Mouse (Mus musculus) left cerebral cortex, adult 9 months (tissue): ENCODE results near the gene Gpr68.

Source experiments
- DNase-seq, 2 experiments: peaks; one replicate each; pipeline ENCODE4 v3.0.0; 2022; ENCODE audit warnings: low spot score in 2 of 2

The Gpr68 gene

DNA sequence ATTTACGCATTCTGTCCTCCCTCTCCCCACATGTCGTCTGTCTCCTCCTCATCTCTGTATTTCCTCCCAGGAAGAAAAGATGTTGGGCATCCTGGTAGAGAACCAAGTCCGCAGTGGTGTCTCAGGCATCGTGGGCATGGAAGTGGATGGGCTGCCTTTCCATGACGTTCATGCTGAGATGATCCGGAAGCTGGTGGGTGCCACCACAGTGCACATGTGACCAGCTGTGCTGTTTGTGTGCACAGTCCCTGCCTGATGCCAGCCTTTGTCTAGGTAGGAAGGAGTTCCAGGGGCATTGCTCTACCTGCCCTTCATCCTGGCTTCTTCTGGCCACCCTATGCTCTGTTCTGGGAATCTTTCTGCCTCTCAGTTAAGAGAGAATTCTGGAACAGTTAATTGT lies 36.8 kb downstream of the Gpr68 start:
- DNase-seq = no peak

DNA sequence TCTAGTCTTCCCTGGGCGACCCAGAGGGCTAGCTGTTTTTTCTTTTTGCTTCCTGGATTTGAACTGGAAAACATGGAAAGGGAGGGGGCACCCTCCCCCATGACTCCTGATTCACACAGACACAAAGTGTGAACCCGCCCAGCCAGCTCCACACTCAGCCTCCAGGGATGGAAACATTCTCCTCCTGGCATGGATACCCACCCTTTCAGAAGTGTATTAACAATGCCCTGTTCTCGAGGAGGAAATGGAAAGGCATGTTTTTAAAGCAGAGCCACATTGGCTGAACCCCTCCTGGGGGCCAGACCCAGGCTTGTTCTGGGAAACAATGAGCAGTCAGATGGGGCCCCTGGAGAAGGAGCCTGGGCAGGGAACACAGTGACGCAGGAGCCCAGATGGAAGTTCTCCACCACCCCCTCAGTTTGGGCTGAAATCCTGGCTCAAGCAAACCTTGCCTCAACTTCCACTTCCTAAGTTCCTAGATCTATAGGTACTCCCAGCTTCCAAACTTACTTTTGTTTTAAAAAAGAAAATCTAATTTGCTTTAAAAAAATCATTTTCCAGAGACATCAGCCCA lies 39.9 kb downstream of the Gpr68 start:
- no peak for DNase-seq

DNA sequence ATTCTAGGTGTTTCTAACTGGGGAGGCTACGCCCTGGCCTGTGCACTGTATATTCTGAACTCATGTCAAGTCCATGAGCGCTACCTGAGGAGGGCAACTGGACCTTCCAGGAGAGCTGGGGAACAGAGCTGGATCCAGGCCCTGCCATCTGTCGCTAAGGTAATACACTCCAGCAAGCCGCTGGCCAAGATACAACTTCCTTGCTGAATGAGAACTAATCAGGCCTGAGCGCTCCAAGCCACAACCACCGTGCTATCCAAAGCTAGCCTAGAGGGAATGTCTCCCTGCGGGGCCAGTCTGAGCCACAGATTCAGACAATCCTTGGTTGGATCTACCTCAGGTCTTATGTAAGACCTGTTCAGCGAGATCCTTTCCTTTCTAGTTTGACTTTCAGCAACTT lies 40.9 kb downstream of the Gpr68 start:
- no peak for DNase-seq

DNA sequence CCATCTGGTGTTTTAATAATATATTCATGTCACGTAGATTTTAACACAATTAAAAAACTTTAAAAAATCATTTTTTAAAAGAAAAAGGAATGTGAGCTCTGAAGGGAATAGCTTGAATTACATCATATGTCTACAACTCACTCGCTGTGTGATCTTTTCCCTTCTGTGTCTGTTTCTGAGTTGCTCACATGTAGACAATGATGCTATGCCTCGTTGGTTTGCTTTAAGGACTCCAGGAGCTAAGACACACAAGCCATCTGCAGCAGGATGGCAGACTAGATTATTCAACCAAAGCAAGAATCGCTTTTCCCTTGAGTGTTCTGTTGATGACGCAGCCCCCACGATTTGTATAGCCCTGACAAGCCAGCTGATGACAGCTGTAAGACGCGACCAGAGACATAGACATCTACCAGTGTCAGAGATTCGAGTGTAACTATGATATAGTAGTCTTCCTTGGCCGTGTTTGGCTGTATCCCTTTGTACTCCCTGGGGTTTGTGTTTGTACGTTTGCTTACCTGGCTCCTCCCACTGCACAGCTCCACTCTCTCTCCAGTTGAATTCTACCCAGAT lies 42.4 kb downstream of the Gpr68 start:
- DNase-seq = no peak

DNA sequence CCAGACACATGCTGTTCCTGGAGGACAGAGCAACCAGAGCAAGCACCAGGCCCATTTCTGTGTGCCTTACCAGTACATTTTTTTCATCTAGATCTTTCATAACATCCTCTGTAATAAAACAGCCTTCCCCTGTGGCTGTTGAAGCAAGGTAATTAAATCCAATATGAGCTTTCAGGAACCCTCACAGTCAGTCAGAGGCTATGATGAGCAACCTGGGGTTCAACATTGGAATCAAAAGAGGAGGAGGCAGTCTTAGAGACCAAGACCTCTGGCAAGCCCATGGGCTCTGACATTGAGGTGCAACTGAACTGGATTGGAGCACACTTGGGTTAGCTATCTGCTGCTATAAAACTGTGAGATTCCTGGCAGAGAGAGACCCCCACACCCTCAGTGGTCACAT lies 42.9 kb downstream of the Gpr68 start:
- DNase-seq = no peak

DNA sequence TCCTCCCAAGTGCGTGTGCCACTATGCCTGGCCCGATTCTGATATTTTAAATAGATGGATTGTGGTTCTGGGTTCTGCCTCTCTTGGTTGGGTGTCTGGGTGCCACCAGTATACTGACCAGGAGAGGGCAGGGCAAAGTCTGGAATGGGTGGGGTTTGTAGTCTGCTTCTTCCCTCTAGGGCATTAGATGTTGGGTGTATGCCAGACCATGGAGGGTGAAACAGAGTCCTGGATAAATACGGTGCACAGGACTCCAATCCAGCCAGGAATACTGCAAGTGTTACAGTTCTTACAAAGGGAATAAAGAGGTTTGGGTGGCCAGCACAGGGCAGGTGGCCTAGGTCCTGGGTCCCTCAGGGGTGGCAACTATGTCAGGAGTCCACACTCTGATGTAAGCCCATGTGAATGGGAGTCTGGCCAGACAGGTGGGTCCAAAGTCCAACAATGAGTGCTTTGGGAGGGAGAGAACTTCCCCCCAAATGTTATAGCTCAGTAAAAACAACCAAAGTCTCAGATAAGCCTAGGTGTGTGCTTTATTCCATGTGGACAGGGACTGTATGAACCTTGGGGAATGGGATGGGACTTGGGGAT lies 45.0 kb downstream of the Gpr68 start:
- no peak for DNase-seq

DNA sequence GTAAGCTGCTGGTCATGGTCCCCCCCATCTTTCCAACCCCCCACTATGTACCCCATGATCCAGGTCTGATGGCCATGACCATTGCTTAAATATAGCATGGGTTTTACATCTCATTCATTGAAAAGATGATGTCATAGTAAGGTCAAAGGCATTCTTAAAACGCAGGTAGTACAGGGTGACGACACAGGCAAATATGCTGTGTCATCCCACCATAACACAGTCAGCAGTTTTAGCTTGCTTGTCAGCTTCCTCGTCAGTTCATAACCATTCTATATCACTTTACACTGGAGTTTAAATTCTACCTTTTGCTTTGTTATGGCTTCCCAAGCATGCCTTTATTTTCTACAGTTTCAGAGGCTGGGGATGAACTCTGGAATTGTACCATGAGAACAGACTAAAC lies 45.7 kb downstream of the Gpr68 start:
- DNase-seq = no peak

DNA sequence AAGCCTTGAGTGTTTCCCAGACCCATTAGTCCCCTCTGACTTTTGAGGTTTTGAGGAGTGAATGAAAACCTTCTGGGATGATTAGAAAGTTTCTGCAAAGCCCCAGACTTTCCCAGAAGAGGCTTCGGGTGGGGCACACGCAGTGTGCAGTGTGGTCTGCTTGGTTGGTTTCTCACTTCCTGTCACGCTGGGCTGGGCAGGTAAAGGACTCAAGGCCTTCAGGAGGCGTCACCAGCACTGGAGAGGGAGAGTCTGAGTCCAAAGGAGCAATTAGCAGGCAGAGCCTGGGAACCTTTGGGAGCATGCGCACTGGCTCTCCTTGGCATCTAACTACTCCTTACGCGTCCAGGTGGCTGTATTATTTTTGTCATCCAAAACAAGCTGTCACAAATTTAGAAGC lies 50.2 kb downstream of the Gpr68 start:
- no peak for DNase-seq

DNA sequence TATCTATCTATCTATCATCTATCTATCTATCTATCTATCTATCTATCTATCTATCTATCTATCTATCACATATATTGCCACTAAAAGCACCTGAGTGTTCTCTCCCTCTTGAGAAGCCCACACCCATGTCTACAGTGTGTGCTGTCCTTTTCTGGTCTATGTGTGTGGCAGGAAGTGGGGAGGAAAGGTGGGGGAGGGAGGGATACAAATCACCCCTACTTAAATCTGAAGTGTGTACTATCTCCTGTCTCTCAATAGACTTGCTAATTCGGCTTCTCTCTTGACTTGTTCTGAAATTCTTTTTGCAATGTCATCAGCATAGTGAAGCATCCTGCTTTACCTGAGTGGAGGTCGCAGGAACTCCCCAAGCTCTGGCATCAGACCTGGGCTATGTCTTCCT lies 51.7 kb downstream of the Gpr68 start:
- DNase-seq = no peak

DNA sequence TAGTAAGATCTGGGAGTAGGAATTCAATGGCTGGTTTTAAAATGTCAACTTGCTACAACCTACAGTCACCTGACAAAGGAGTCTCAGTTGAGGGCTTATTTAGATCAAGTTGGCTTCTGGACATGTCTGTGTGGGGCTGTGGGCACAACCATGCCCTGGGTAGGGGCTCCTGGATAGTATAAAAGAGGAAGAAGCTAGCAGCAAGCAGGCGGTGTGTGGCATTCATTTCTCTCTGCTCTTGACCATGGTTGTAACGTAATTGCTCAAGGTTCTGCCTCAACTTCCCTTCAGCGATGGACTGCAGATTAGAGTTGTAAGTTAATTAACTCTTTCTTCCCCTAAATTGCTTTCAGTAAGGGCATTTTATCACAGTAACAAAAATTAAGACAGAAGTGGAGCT lies 55.6 kb downstream of the Gpr68 start:
- no peak for DNase-seq

DNA sequence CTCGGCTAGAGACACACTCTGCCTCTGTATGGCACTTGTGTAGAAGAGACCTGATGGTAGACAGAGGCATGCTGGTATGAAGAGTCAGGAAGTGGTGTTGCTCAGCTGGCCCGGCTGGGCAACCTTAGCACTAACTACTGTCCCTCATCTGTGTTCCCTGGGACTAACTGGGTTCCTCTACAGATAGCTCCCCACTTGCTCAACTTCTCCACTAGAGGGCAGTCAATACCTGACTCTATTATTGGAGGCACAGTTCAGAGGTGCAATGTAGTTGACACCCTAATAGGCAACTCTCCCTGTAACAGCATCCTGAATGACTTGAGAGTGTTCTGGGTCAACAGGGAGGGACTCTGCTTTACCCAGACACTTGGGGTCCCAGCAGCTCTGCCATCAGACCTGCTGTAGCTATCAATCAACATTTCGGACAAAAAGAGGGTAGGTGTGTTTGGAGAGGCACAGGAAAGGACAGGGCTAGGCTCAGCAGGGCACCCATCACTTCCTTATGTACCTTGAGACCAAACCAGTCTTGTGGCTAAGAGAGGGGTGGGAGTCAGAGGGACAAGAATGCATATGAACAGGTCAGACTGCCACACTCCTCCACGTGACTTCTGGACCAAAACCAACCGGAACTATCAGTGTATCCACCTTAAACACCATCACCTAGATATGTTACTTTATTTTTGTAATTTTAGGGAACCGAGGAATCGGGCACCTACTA lies 58.4 kb downstream of the Gpr68 start:
- peak in 1 of 2 experiments; percentile 72 for DNase-seq

DNA sequence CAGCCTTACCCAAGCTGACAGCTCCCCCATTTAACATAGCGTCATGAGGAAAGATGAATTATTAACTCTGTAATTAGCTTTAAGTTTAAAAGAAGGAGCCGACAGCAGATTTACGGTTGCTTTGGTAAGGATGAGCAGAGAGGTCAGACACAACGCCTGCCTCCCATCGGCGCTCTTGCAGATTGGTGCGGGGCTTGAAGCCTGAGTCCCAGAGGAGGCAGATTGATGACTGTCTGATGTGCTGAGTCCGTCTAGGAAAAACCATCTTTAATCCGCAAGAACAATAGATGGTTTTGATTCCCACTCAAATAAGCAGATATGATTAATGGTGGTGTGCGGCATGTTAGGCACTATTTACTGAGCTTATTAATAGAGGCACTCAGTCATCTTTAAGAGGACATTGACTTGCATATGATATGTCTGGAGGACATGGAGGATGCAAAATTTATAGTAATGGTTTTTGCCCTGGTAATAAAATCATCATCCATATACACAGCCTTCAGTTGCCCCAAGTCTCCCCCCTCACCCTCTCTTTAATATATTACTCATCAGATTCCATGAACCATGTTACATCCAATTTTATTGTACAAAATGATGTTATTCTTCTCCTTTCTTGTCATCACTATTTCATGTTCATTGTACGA lies 60.4 kb downstream of the Gpr68 start:
- DNase-seq = no peak

DNA sequence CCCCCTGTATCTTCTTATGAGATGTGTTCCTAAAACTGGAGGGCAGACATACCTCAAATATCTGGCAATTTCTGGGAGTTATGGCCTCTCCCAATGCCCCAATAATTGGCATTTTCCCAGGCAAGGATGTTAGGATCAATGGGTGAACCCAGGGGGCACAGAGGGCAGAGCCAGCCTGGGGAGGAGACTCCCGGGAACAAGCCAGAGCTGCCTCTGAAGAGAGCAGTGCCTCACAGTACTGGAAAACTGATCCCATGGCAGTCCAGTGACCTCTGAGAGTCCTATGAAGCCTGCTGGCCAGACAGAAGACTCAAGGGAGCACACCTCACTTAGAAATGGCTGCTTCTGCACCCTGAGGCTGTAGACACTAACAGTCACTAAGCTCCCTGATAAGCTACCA lies 61.4 kb downstream of the Gpr68 start:
- no peak for DNase-seq

DNA sequence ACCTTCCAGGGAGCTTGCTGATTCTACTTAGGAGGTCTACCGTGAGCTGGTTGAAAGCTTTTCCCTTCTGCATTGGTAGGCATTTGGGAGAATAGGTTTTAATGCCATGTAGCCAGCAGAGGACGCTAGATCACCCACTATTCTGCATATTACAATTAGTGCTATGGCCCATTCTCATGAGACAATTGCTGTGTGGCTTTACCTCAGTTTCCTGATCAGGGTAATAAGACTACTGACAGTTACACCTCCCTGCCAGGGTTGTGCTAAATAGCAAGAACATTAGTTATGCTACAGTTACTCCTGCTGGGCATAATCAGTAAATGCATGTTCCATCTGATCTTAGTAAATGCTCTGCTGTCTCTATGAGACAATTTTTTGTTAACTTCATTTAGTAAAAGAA lies 62.2 kb downstream of the Gpr68 start:
- DNase-seq = no peak

DNA sequence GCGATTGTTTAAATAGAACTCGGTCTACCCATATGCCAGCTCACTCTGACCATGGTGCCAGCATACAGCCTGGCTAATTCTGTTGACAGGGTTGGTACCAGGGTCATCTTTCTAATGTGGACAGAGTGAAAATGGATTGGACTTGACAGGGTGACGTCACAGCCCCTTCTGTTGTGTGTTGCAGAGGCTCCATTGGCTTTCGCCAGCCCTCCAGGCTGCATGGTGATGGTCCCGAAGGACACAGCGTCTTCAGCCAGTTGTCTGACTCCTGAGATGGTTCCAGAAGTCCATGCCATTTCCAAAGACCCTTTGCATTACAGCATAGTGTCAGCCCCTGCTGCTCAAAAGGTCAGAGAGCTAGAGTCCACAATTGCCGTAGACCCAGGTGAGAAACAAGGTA lies 63.5 kb downstream of the Gpr68 start:
- no peak for DNase-seq

DNA sequence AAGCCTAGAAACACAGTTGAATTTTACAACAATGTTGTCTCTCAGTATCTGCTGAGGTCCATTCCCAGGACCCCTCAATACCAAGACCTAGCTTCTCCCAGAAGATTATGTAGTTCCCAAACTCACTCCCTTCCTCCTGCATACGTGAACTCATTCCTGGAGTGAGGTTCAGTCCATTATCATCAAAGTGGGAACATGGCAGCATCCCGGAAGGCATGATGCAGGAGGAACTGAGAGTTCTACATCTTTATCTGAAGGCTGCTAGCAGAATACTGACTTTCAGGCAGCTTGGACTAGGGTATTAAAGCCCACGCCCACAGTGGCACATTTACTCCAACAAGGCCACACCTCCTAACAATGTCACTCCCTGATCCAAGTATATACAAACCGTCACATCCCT lies 64.8 kb downstream of the Gpr68 start:
- DNase-seq = no peak

DNA sequence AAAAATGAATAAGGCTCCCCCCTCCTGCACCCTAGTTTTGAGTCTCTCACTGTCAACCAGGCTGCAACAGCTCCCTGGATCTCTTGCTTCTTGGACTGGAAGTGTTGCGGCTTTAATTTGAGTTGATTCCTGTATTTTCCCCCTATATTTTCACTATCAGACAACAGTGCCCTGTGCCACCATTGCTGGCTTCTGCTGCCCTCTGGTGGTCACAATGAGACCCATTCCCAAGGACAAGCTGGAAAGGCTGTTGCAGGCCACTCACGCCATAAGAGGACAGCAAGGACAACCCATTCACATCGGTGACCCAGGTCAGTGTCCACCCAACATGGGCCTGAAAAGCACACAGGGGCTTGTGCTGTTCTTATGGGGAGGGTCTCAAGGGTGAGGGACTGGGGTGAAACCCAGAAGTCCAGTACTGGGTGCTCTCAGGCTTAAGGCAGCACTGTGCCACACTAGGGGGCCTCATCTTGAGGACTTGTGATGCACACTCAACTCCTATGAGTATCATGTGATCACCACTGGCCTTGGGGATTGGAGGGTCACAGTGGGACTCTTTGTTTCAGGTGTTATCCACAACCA lies 66.7 kb downstream of the Gpr68 start:
- DNase-seq = peak in 1 of 2 experiments; percentile 90

DNA sequence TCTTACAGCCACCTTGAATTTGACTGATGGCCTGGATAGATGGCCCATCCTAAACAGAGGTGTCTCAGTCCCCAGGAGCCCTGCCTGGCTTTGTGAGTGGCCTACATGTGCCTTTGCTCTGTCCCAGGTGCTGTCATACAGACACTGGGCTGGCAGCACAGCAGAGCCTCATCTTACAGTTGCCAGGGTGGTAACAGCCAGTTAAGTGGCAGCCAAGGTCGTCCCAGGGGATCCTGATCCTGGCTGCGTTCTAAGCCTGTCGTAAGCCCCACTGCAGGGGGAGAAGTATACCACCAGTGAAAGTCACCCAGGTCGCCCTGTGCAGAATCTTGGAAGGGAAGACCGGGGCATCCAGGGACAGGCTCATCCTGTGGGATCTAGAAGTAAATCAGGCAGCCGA lies 68.1 kb downstream of the Gpr68 start:
- DNase-seq = no peak

DNA sequence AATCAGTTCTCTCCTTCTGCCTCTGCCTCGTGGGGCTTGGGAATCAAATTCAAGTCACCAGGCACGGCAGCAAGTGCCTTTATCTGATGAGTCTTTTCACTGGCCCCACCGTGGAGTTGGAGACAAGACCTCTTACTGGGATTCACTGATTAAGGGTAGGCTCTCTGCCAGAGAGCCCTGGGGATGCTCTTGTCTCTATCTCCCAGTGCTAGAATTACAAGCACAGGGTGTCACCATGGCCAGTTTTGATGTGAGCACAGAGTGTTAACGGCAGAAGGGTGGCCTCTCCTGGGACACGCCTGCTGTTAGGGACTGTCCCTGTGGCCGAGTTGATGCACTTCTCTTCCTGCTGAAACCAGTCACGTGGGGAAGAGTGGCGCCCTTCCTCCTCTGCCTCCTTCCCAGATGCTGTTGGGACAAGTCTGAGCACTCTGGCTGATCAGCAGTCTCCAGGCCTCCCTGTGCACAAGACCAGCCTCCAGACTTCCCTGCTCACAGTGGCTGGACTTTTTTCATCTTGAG lies 68.9 kb downstream of the Gpr68 start:
- DNase-seq = no peak

DNA sequence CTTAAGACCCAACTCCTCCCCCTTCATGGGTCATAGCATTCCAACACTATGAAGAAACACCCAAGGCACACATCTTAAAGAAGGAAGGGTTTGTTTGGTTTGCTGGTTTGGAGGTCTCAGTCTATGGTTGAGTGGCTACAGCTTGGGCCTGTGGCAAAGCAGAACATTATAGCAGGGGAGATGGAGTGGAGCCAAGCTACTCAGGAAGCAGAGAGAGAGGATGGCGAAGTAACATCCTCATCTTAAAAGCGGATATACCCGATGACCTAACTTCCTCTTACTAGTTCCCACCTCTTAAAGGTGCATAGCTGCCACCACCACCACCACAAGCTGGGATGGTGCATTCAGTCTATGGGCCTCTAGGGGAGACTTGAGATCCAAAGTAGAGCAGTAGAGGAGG lies 70.8 kb downstream of the Gpr68 start:
- DNase-seq = no peak

DNA sequence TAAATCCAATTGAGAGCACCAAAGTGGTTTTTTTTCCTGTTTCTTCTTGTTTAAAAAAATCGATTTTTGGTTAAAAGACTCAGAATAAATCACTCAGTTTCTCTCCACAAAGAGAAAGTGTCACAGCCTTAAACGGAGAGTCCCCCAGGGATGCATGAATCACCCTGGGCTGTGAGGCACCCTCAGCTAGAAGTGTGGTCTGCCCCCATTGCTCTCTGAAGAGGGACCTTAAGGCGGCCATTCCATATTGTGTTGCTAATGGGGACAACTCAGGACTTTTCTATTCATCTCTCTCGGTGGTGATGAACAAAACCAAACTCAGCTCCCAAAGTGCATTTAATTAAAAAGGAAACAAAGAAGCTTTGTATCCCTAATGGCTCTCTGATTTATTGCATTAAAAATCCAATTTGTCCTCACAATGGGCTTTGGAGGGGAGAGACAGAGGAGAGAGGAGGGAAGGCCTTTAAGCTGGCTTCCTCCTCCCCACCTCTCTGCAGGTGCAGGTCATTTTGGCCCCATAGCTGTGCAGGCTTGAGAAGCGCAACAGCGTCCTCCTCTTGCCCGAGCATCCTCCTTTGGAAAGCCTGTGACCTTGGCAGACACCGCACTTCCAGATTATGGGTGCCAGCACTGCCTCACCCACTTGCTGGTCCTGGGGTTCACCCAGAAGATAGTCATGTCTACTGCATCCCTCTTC lies 76.2 kb downstream of the Gpr68 start:
- DNase-seq = no peak

DNA sequence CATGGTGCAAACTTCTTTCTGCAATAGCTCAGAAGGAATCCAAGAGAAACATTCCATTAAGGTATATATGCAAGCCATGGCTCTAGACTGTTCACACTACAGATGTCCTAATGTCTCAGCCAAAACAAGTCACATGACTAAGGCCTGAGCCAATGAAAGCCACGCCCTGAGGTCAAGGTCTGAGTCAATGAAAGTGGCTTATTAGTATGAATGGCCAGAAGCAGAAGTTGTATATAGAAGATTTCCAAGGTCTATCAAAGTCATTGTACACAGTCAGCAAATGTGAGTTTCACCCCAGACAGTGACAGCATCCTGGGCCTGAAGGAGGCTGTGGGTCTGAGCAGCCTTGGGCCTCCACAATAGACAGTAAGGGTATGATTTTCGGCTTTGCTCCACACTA lies 77.0 kb downstream of the Gpr68 start:
- no peak for DNase-seq
